8 mouse cellular contexts compared by ENCODE assay signal in genomic region chr4:108117488-108117887, GRCm38 (mm10). TPM values are rescaled to one million over a fixed set of nuclear protein-coding genes. Genes with fewer than 3 reads are reported as not detected.
DNase-seq lines count a peak whose midpoint lies in the region; ATAC-seq and TF ChIP-seq lines count a peak whose summit lies in the region.

No protein-coding gene starts in this region.

- peaks cover 2% of the 10 kb centered on the region; the same call in 1 of the 2 replicates for H3K36me3 ChIP-seq in heart, adult 2 months (ENCODE audit: control insufficient read depth, insufficient read depth, low read length)
- no peaks in the 10 kb centered on the region for H3K36me3 ChIP-seq in heart, embryonic 12.5 days
- H3K36me3 ChIP-seq in megakaryocyte, embryonic 14.5 days (replicated peaks; ENCODE audit: low read length) = no peaks in the 10 kb centered on the region
- no peaks in the 10 kb centered on the region for H3K36me3 ChIP-seq in liver, embryonic 13.5 days
- no peaks in the 10 kb centered on the region for H3K36me3 ChIP-seq in midbrain, embryonic 16.5 days (ENCODE audit: control insufficient read depth, insufficient read depth, low read length)

- H3K4me1 ChIP-seq in heart, adult 2 months (ENCODE audit: control insufficient read depth, insufficient read depth, low read length) = no peaks in the 10 kb centered on the region; the same call in 1 of the 2 replicates
- H3K4me1 ChIP-seq in heart, embryonic 12.5 days (replicated peaks) = no peaks in the 10 kb centered on the region
- peaks cover 10% of the 10 kb centered on the region; the same call in 1 of the 2 replicates for H3K4me1 ChIP-seq in megakaryocyte, embryonic 14.5 days
- H3K4me1 ChIP-seq in liver, embryonic 13.5 days (replicated peaks) = peaks cover 11% of the 10 kb centered on the region
- H3K4me1 ChIP-seq in midbrain, embryonic 16.5 days (ENCODE audit: control insufficient read depth, insufficient read depth, low read length) = no peaks in the 10 kb centered on the region

- no peaks in the 10 kb centered on the region for H3K27me3 ChIP-seq in heart, adult 2 months (ENCODE audit: control insufficient read depth, insufficient read depth, low read length)
- no peaks in the 10 kb centered on the region for H3K27me3 ChIP-seq in heart, embryonic 12.5 days (replicated peaks)
- no peaks in the 10 kb centered on the region for H3K27me3 ChIP-seq in megakaryocyte, embryonic 14.5 days (replicated peaks)
- H3K27me3 ChIP-seq in liver, embryonic 13.5 days = no peaks in the 10 kb centered on the region
- H3K27me3 ChIP-seq in midbrain, embryonic 16.5 days (ENCODE audit: control insufficient read depth, insufficient read depth, low read depth, low read length) = no peaks in the 10 kb centered on the region

- TF ChIP-seq CTCF in heart, adult 2 months (IDR thresholded peaks at IDR 0.05) = no peak

- DNase-seq in heart, adult 2 months = no peak
- peak; percentile 22 for DNase-seq in MN1 (ENCODE audit: low spot score)
- DNase-seq in liver, embryonic 13.5 days = no peak
- DNase-seq in spleen, adult 12 weeks (ENCODE audit: low spot score) = no peak

- peak overlapping the region; percentile 56 for H3K4me3 ChIP-seq in heart, adult 2 months
- H3K4me3 ChIP-seq in heart, embryonic 12.5 days = no peak overlapping the region
- H3K4me3 ChIP-seq in megakaryocyte, embryonic 14.5 days (replicated peaks) = peak overlapping the region; percentile 84
- H3K4me3 ChIP-seq in liver, embryonic 13.5 days (replicated peaks) = peak overlapping the region; percentile 71; the same call in 1 of the 2 replicates
- H3K4me3 ChIP-seq in midbrain, embryonic 16.5 days (ENCODE audit: low read depth, low read length) = no peak overlapping the region

- intact Hi-C loops in heart, adult 2 months (cut with DNase I) = loop anchor here (5.0 kb wide), 2 partner anchors 45 to 210 kb away; partner anchors contain the start of gene Coa7

- ATAC-seq in heart, embryonic 12.5 days (ENCODE audit: insufficient number of reproducible peaks, low FRiP score) = no peak
- ATAC-seq in megakaryocyte, adult 5-6 weeks (ENCODE audit: poor library complexity, severe bottlenecking) = no peak
- no peak for ATAC-seq in liver, embryonic 13.5 days (ENCODE audit: low read depth)
- ATAC-seq in midbrain, embryonic 16.5 days = no peak

- no peak overlapping the region; the same call in 1 of the 2 replicates for H3K4me2 ChIP-seq in heart, embryonic 12.5 days
- peak overlapping the region; percentile 78 for H3K4me2 ChIP-seq in liver, embryonic 13.5 days
- no peak overlapping the region for H3K4me2 ChIP-seq in midbrain, embryonic 16.5 days (ENCODE audit: low read length)

- 92% methylated on average over 8 of the region's 8 CpGs for WGBS in heart, adult 2 months
- 87% methylated on average over 8 of the region's 8 CpGs for WGBS in heart, embryonic 12.5 days
- 76% methylated on average over 8 of the region's 8 CpGs for WGBS in liver, embryonic 13.5 days (ENCODE audit: insufficient replicate concordance)
- 92% methylated on average over 8 of the region's 8 CpGs for WGBS in midbrain, embryonic 16.5 days

- H3K79me2 ChIP-seq in heart, adult 2 months (replicated peaks; ENCODE audit: control insufficient read depth, insufficient read depth, low read length) = 0 out of 2 replicates have a peak, but pooled peaks cover 2% of the 10 kb centered on the region

- H3K9me3 ChIP-seq in heart, embryonic 12.5 days (replicated peaks) = no peaks in the 10 kb centered on the region
- peaks cover under 1% of the 10 kb centered on the region; the same call in 1 of the 2 replicates for H3K9me3 ChIP-seq in megakaryocyte, embryonic 14.5 days
- H3K9me3 ChIP-seq in liver, embryonic 13.5 days (replicated peaks) = no peaks in the 10 kb centered on the region
- H3K9me3 ChIP-seq in midbrain, embryonic 16.5 days (replicated peaks; ENCODE audit: control insufficient read depth, low read length, poor library complexity, severe bottlenecking) = no peaks in the 10 kb centered on the region

- TF ChIP-seq EP300 in heart, adult 2 months (IDR thresholded peaks at IDR 0.05; ENCODE audit: insufficient read depth, low read depth, low read length) = no peak

- TF ChIP-seq POLR2A in heart, adult 2 months (IDR thresholded peaks at IDR 0.05; ENCODE audit: insufficient read depth, low read depth, low read length) = no peak

- H3K27ac ChIP-seq in heart, adult 2 months = no peak overlapping the region
- no peak overlapping the region for H3K27ac ChIP-seq in heart, embryonic 12.5 days (ENCODE audit: poor library complexity, severe bottlenecking)
- no peak overlapping the region for H3K27ac ChIP-seq in liver, embryonic 13.5 days
- H3K27ac ChIP-seq in midbrain, embryonic 16.5 days (ENCODE audit: low read length) = no peak overlapping the region

- H3K9ac ChIP-seq in heart, adult 2 months (ENCODE audit: low read depth, low read length) = no peak overlapping the region
- H3K9ac ChIP-seq in heart, embryonic 12.5 days = no peak overlapping the region
- H3K9ac ChIP-seq in liver, embryonic 13.5 days = no peak overlapping the region
- no peak overlapping the region for H3K9ac ChIP-seq in midbrain, embryonic 16.5 days (ENCODE audit: low read depth, low read length)

RNA-seq across cellular contexts. Expression of gene Podn, which starts 21.2 kb away (rescaled TPM):
- 10 to 100 TPM; 17.9 to 20.8 TPM for total RNA-seq in heart, adult 2 months (2021)
- 63.3 and 79.6 TPM in 2 replicates for polyA plus RNA-seq in heart, adult 2 months (2012; rRNA removed)
- 0.55 and 0.59 TPM in 2 replicates for polyA plus RNA-seq in heart, embryonic 12.5 days (2016; fragmentation: Nextera tagmentation; extraction: Ambion mirVana)
- polyA plus RNA-seq in megakaryocyte, embryonic 14.5 days (2012; ENCODE audit: insufficient read depth, low replicate concordance) = not detected in 2 replicates
- not detected in 2 replicates for total RNA-seq in megakaryocyte, adult 5-6 weeks (2015)
- total RNA-seq in megakaryocyte, adult 5-6 weeks (2017) = not detected in 2 replicates
- polyA plus RNA-seq in liver, embryonic 13.5 days (2015; fragmentation: Nextera tagmentation; extraction: Ambion mirVana) = 0.28 TPM in 1 of 2 replicates, not detected in the other
- polyA plus RNA-seq in midbrain, embryonic 16.5 days (2015; fragmentation: Nextera tagmentation; extraction: Ambion mirVana) = 0.22 and 0.51 TPM in 2 replicates

RNA-seq across cellular contexts. Expression of gene Scp2, which starts 27.3 kb away (rescaled TPM):
- total RNA-seq in heart, adult 2 months (2021) = 100 to 1,000 TPM; 303 to 357 TPM
- polyA plus RNA-seq in heart, adult 2 months (2012; rRNA removed) = 235 and 387 TPM in 2 replicates
- 166 and 168 TPM in 2 replicates for polyA plus RNA-seq in heart, embryonic 12.5 days (2016; fragmentation: Nextera tagmentation; extraction: Ambion mirVana)
- 13.2 and 34.1 TPM in 2 replicates for polyA plus RNA-seq in megakaryocyte, embryonic 14.5 days (2012; ENCODE audit: insufficient read depth, low replicate concordance)
- 327 TPM in 2 replicates for total RNA-seq in megakaryocyte, adult 5-6 weeks (2015)
- total RNA-seq in megakaryocyte, adult 5-6 weeks (2017) = 470 and 494 TPM in 2 replicates
- polyA plus RNA-seq in liver, embryonic 13.5 days (2015; fragmentation: Nextera tagmentation; extraction: Ambion mirVana) = 244 and 259 TPM in 2 replicates
- 180 and 200 TPM in 2 replicates for polyA plus RNA-seq in midbrain, embryonic 16.5 days (2015; fragmentation: Nextera tagmentation; extraction: Ambion mirVana)

RNA-seq across cellular contexts. Expression of gene Echdc2, which starts 47.7 kb away (rescaled TPM):
- 10 to 100 TPM; 27.7 to 34.4 TPM for total RNA-seq in heart, adult 2 months (2021)
- polyA plus RNA-seq in heart, adult 2 months (2012; rRNA removed) = 64.0 and 77.8 TPM in 2 replicates
- 14.5 and 14.6 TPM in 2 replicates for polyA plus RNA-seq in heart, embryonic 12.5 days (2016; fragmentation: Nextera tagmentation; extraction: Ambion mirVana)
- polyA plus RNA-seq in megakaryocyte, embryonic 14.5 days (2012; ENCODE audit: insufficient read depth, low replicate concordance) = 2.1 TPM in 1 of 2 replicates, not detected in the other
- not detected in 2 replicates for total RNA-seq in megakaryocyte, adult 5-6 weeks (2015)
- total RNA-seq in megakaryocyte, adult 5-6 weeks (2017) = 1.1 and 1.2 TPM in 2 replicates
- polyA plus RNA-seq in liver, embryonic 13.5 days (2015; fragmentation: Nextera tagmentation; extraction: Ambion mirVana) = 10.2 and 10.7 TPM in 2 replicates
- 7.8 and 9.5 TPM in 2 replicates for polyA plus RNA-seq in midbrain, embryonic 16.5 days (2015; fragmentation: Nextera tagmentation; extraction: Ambion mirVana)

Comparison
In these comparisons a context has a peak if more than half of its experiments do, and no peak if none do; other contexts are left out.
1. H3K4me3 ChIP-seq: peak in heart, adult 2 months (single experiment), megakaryocyte, embryonic 14.5 days (single experiment) and liver, embryonic 13.5 days (single experiment); none in heart, embryonic 12.5 days (single experiment) and midbrain, embryonic 16.5 days (single experiment).
2. RNA of gene Podn, which starts 21.2 kb away (polyA plus RNA-seq): 63.3 to 79.6 TPM in heart, adult 2 months; 0.55 to 0.59 TPM in heart, embryonic 12.5 days, 0.22 to 0.51 TPM in midbrain, embryonic 16.5 days, 0.28 TPM in liver, embryonic 13.5 days and not detected in megakaryocyte, embryonic 14.5 days; every median in the first group is over 10 times any median in the second.